Mouse (Mus musculus) gastrocnemius, adult 2 months (tissue): ENCODE results near the gene Olfr1418. TPM values are rescaled to one million over a fixed set of nuclear protein-coding genes. Genes with fewer than 3 reads are reported as not detected.

Source experiments
- DNase-seq: peaks from one replicate; pipeline ENCODE4 v3.0.0; 2022
- H3K27ac ChIP-seq: fragments of 200-600 bp; 2 replicates; pipeline ENCODE4 v1.8.1; 2022; ENCODE audit warnings: mild to moderate bottlenecking
- H3K4me3 ChIP-seq: fragments of 200-600 bp; 2 replicates; pipeline ENCODE4 v1.8.1; 2022; ENCODE audit warnings: mild to moderate bottlenecking, moderate library complexity
- CTCF ChIP-seq: fragments of 200-600 bp; IDR thresholded peaks from 2 replicates; pipeline ENCODE4 v1.8.1; 2022; ENCODE audit warnings: antibody characterized with exemption, mild to moderate bottlenecking, moderate library complexity
- intact Hi-C: fragments of 180-260 bp; cut with DNase I; formaldehyde crosslinking; loops from one replicate; pipeline ENCODE4 v1.15.1; 2025
- total RNA-seq, 2 experiments: library from RNA; stranded (reverse); gene quantifications; 2 replicates each; pipeline ENCODE4 v1.2.3; 2021

Olfr1418 gene
- total RNA-seq, 2 experiments from 2014 or later, result not detected

DNA sequence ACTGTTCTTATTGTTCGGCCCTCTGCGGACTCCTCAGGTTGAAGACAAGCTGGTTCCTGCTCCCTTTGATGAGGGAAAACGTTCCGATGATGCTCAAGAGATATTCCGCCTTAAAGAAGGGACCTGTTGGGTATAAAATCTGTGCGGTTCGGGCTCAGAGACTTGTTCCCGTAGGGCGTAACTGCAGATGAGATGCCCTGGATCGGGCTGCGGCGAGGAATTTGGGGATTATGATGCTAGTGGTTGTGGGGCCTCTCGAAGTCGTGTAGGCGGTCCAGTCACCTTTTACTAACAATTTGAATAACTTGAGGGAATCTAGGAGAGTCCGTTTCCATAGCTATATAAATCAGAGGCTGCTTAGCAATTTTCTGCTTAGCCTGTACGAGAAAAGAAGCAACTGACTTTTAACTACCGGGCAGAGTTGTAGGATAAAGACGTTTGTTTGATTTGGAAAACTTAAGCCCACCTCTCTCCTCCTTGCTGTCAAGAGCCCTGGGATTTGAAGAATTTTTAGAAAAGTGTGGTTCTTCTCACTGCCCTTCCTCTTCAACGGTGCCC lies 41.6 kb downstream of the Olfr1418 start, which contains the start of gene Stx3:
Stx3 (minus strand) TSS at position 261 of the 558 bp plus-strand sequence.
- no peak for TF ChIP-seq CTCF
- intact Hi-C loops, result loop anchor here (2.0 kb wide), 1 partner anchor 194 kb away; no protein-coding TSS in a partner anchor
- no peak for DNase-seq
- Histone ChIP-seq H3K27ac (peak within 1 kb of the TSS; percentile 83), H3K4me3 (peak within 1 kb of the TSS; percentile 92)

DNA sequence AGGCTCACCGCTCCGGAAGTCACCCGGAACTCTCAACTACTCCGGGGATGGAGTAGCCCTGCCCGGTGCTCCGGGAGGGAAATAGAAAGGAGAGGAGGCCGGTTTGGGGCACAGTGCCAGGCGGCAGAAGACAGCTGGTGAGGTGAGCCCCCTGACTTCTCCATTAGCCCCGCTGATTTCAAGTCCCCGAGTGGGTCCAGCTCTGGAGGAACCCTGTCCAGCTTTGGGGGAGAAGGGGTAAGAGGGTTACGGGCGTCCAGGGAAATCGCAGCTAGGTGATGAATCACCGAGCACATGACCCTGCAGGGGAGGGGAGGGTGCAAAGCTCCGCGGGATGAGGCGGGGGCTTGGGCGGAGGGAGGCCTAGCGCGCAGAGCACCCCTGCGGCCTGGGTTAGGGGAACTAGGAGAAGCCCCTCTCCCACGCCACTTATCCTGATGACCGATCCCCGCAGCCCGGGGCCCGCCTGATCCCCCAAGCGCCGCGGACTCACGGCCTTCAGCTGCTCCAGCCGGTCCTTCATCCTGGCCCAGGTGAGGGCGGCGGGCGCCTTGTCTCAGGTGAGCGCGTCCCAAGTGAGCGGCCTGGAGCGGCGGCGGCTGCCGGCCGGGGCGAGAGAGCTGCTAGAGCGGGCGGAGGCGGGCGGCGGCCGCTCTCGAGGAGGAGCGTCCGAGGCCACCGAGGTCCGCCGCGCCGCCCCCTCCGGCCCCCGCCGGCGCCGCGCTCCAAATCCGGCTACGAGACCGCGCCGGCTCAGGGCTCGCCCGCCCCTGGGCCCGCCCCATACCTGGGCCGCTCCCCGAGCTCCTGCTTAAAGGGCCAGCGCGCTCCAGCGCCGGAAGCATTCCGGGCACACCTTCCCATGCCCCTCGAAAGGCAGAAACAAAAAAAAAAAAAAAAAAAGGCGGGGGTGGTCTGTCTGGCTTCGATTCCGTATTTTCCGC lies 42.4 kb downstream of the Olfr1418 start:
- Histone ChIP-seq H3K4me3 (peak overlapping the region; percentile 92), H3K27ac (peak overlapping the region; percentile 83)
- peak; percentile 78 for DNase-seq
- no peak for TF ChIP-seq CTCF
- intact Hi-C loops, result loop anchor here (2.0 kb wide), 1 partner anchor 194 kb away; no protein-coding TSS in a partner anchor

DNA sequence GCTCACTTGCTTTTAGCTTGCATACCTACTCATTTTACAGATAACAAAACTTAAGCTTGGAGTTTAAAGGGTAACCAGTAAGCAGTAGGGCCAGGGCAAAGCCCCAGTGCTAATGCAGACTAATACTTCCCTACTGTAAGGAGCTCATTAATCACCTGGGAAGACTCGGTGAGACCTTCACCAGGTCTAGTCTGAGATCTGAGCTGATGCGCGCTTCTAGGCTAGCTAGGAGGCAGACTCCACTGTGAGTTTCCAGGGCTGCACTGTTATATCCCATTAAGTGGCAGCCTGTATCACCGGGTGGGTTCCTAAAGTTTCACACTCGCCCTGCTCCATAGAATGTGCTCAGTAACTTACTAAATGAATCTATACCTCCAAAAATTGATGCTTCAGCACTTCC lies 43.3 kb downstream of the Olfr1418 start:
- H3K4me3 ChIP-seq, result peak overlapping the region; percentile 92
- intact Hi-C loops, result loop anchor here (1.0 kb wide), 1 partner anchor 39 kb away; no protein-coding TSS in a partner anchor
- H3K27ac ChIP-seq, result peak overlapping the region; percentile 83
- no peak for TF ChIP-seq CTCF
- DNase-seq, result no peak

DNA sequence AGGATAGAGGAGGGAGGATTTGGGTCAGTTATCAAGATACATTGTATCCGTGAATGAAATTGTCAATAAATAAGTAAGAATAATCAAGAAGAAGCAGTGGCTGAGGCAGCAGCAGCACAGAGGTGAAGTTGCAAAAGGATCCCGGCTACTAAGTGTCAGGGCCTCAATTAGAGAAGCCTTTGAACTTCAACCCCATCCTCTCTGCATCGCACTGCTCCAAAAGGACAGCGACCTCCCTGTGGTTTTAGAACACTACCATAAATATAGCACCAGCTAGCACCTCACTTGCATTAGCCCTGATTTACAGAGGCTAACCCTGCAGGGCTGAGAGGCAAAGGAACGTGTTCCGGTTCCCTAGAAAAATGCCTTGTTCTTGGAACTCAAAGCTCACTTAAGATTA lies 44.2 kb downstream of the Olfr1418 start:
- TF ChIP-seq CTCF, result no peak
- intact Hi-C loops, result loop anchor here (1.0 kb wide), 1 partner anchor 38 kb away; no protein-coding TSS in a partner anchor
- no peak for DNase-seq
- H3K27ac ChIP-seq, result no peak overlapping the region; the same call in none of the 2 replicates
- H3K4me3 ChIP-seq, result no peak overlapping the region

DNA sequence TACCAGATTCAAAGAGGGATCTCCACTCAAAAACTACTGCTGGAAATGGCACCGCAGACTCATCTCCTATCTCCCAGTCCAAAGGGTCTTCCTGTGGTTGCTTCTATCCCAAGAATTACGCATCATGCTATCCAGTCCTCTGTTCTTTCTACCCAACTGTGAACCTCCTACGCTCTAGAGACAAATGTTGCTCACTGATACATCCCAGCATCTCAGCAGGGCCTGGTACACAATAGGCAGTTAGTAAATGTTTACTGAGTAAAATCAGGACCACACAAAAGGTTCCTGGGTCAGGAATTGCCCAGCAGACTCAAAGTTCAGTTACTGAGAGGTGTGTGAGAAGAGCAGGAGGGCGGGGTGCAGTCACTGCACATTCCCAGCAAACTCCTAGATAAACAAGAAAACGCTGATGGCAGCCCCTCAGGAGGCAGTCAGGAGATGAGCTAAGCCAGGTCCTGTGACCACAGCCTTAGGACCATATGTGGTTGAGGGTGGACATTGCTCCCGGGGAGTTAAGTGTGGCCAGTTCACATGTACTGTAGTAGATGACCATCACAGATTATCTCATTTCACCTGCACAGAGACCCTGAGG lies 46.0 kb downstream of the Olfr1418 start:
- intact Hi-C loops, result no loop called here
- no peak overlapping the region for H3K4me3 ChIP-seq
- TF ChIP-seq CTCF, result no peak
- H3K27ac ChIP-seq, result 0 out of 2 replicates have a peak overlapping the region, but pooled peaks have one; percentile 6
- DNase-seq, result no peak

DNA sequence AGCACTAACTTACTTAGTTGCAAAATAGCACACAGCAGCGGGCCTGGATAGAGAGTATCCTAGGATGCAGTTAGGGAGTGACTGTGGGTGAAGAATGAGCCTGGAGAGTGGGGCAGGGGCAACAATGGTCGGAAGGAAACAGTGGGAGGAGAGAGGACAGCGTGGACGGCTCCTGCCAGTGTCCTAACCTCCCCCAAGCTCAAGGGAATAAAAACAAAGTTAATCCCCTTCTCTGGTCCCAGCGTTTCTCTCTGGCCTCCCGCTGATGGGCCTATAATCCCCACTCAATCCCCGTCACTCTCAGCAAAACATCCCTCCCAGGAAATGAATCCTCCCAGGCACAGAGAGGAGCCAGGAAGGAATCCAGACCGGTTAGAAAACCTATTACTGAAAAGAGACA lies 47.2 kb downstream of the Olfr1418 start:
- Histone ChIP-seq H3K27ac (peak overlapping the region; percentile 71), H3K4me3 (peak overlapping the region; percentile 26; the same call in 1 of the 2 replicates)
- intact Hi-C loops, result no loop called here
- TF ChIP-seq CTCF, result no peak
- no peak for DNase-seq

DNA sequence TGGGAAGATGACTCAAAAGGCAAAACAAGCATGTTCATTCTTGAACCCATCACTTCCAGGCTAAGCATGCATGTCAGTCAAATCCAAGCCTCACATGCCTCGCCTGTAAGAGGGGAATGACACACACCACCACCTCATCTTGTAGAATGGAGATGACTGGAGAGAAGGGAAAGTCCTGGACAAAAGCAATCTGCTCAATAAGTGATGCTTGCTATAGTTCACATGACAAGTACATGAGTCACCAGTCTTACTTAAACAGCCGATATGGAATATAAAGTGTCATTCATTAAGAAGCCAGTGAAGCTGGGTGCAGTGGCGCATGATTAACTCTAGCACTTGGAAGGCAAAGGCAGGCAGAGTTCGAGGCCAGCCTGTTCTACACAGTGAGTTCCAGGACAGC lies 47.7 kb downstream of the Olfr1418 start:
- H3K4me3 ChIP-seq, result no peak overlapping the region; the same call in 1 of the 2 replicates
- H3K27ac ChIP-seq, result peak overlapping the region; percentile 71
- intact Hi-C loops, result no loop called here
- TF ChIP-seq CTCF, result no peak
- no peak for DNase-seq

DNA sequence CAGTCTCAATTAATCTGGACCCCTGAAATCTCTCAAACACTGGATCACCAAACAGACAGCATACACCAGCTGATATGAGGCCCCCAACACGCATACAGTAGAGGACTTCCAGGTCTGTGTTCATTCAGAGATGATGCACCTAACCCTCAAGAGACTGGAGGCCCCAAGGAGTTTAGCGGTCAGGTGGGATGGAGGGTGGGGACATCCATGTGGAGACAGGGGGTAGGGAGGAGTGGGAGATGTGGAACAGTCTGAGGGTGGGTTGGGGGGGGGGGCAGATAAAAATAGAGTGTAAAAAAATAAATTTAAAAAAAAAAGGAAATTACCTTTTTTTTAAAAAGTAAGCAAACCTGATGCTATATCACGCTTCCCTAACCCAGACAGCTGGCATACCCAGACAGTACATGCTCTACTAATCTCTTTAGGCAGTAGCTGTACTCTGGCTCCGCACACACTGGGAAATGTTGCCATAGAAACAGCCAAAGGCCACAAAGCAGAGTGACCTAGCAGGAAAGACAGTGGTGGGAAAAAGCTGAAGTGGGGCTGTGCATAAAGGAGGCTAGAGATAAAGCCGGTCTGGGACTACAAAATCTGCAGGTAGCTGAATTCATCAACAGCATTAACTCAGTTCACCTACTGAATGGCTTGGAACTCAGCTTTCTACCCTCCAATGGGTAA lies 49.0 kb downstream of the Olfr1418 start:
- DNase-seq, result no peak
- intact Hi-C loops, result no loop called here
- Histone ChIP-seq H3K4me3 (no peak overlapping the region), H3K27ac (peak overlapping the region; percentile 74)
- TF ChIP-seq CTCF, result no peak

DNA sequence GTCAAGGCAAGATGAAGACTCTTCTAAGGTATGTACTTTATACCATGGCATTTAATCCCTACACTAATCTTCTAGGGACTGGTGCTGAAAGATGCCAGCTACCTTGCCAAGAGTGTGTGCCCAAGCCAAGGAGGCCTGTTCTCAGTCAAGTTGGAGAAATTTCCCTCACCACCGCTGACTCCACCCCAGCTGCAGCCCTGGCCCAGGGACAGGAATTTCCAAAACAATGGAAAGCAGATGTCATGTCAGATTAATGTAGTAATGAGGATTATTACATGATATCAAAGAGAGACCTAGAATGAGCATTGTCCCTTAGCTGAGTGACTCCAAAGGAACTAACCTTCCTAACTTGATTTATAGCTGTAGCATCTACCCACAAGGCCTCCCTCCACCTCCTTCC lies 50.0 kb downstream of the Olfr1418 start:
- intact Hi-C loops, result no loop called here
- peak overlapping the region; percentile 74 for H3K27ac ChIP-seq
- no peak overlapping the region; the same call in 1 of the 2 replicates for H3K4me3 ChIP-seq
- peak; percentile 49 for DNase-seq
- TF ChIP-seq CTCF, result no peak

DNA sequence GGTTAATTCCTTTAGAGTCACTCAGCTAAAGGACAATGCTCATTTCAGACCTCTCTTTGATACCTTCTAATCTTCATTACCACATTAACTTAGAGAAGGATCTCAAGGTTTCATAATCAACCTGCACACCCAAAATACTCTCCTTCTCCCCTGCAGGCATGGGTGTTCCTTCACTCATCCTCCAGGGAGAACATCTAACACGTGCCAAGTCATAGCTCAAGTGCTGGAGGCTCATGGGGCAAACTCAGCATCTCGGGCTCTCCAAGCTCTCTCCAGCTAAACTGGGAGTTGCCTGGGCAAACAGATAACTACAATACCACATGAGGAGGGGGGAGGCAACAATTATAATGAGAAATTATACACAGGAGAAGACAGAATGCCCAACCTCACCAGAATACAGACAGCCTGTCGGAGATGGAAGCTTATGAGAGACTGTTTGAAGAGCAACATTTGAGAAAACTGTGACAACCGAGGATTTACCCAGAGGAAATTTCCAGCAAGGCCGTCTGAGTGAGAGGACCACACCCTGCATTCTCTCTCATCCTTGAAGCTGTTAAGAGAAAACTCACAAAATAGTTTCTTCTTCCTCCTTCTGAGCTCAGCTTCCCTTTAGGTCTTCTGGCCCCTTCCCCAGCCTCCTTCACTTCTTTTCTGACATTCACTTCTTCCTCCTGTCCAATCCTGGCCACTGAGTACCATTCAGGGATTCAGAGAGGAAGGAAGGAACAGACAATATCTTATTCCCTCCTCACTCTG lies 50.7 kb downstream of the Olfr1418 start:
- intact Hi-C loops, result no loop called here
- DNase-seq, result no peak

DNA sequence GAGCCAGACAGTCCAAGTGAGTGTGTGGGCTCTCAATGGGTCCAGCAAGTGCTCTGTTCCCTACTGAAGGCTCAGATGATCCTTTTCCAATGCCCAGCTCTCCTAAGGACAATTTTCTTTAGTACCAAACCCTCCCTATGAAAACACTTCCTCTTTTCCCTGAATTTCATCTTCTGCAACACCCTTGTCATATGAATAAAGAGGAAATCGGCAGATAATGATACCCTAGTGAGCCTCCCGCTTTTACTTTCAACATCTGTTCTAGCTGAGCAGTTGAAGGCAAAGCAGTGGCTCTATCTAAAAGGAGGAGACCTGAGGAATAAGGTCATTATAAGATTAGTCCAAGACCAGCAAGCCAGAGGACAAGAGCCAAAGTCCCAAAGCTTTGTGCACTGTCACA lies 52.4 kb downstream of the Olfr1418 start:
- no peak for TF ChIP-seq CTCF
- intact Hi-C loops, result no loop called here
- no peak overlapping the region for H3K27ac ChIP-seq
- no peak overlapping the region for H3K4me3 ChIP-seq
- no peak for DNase-seq

More for the DNA sequence above, 50.7 kb downstream of the Olfr1418 start:
- no peak for TF ChIP-seq CTCF
- Histone ChIP-seq H3K4me3 (no peak overlapping the region; the same call in 1 of the 2 replicates), H3K27ac (peak overlapping the region; percentile 74)
